Mouse (Mus musculus) forebrain, embryonic 13.5 days (tissue): ENCODE measurements around the gene Fosl2. TPM values are rescaled to one million over a fixed set of nuclear protein-coding genes. Genes with fewer than 3 reads are reported as not detected.

Source experiments
- ATAC-seq: fragments of 200-750 bp; cut with Nextera tagmentation; 2 replicates; pipeline ENCODE4 v1.8.0; 2017
- H3K27ac ChIP-seq: fragments of 300-500 bp; sonication (generic); 2 replicates; pipeline ENCODE4 v1.5.1; 2015; ENCODE audit warnings: inconsistent platforms, mild to moderate bottlenecking, moderate library complexity
- H3K27me3 ChIP-seq: fragments of 300-500 bp; sonication (generic); 2 replicates; pipeline ENCODE4 v1.6.1; 2015; ENCODE audit warnings: mild to moderate bottlenecking, inconsistent platforms
- H3K36me3 ChIP-seq: fragments of 300-500 bp; sonication (generic); 2 replicates; pipeline ENCODE4 v1.6.1; 2015; ENCODE audit warnings: mild to moderate bottlenecking, inconsistent platforms; ENCODE audit not compliant: poor library complexity, severe bottlenecking
- H3K4me1 ChIP-seq: fragments of 300-500 bp; sonication (generic); 2 replicates; pipeline ENCODE4 v1.6.1; 2015; ENCODE audit warnings: inconsistent platforms
- H3K4me2 ChIP-seq: fragments of 300-500 bp; sonication (generic); 2 replicates; pipeline ENCODE4 v1.6.1; 2015; ENCODE audit warnings: inconsistent platforms, mild to moderate bottlenecking, moderate library complexity
- H3K4me3 ChIP-seq: fragments of 300-500 bp; sonication (generic); 2 replicates; pipeline ENCODE4 v1.5.1; 2015; ENCODE audit warnings: mild to moderate bottlenecking, inconsistent platforms
- H3K9ac ChIP-seq: fragments of 300-500 bp; sonication (generic); 2 replicates; pipeline ENCODE4 v1.6.1; 2015; ENCODE audit warnings: mild to moderate bottlenecking, inconsistent platforms
- H3K9me3 ChIP-seq: fragments of 300-500 bp; sonication (generic); replicated peaks from 2 replicates; pipeline ENCODE4 v1.6.1; 2016; ENCODE audit warnings: inconsistent platforms
- WGBS: fragments of 180-500 bp; shearing (Covaris S2); methylation state at CpG from one replicate; pipeline ENCODE4 v1.1.7; 2015; 5-methylcytosine and 5-hydroxymethylcytosine counted together
- polyA plus RNA-seq: library from polyadenylated mRNA; unstranded; fragments of >200 nt; fragmentation: Nextera tagmentation; extraction: Ambion mirVana; gene quantifications from 2 replicates; pipeline ENCODE4 v1.2.1, GENCODE M21; 2015

Fosl2 gene
- polyA plus RNA-seq, 1 experiment from 2014 or later = 0.66 TPM

DNA sequence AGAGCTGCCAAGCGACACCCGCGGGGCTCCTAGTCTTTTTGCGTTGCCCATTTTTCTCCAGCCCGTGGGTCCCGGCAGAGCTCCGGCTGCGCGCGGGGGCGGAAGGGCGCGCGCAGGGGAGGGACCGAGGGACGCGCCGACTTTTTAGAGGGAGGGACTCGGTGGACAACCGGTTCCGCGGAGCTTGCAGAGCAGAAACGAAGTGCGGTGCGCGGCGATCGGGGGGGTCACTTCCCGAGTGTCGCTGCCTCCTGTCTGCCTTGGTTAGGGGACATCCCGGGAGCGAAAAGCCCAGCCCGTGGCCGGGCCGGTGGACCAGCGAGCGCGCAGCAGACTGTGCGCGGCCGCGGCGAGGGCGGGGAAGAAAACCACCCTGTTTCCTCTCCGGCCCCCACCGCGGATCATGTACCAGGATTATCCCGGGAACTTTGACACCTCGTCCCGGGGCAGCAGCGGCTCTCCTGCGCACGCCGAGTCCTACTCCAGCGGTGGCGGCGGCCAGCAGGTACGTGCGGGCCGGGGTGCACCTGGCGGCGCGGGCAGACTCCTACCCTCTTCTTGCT is 781 bp downstream of the Fosl2 start:
- Histone ChIP-seq H3K4me2 (peak overlapping the region; percentile 88), H3K9me3 (no peaks in the 10 kb centered on the region), H3K4me1 (peaks cover 36% of the 10 kb centered on the region), H3K27ac (peak overlapping the region; percentile 82; the same call in 1 of the 2 replicates), H3K27me3 (peaks cover 69% of the 10 kb centered on the region), H3K4me3 (peak overlapping the region; percentile 58), H3K9ac (peak overlapping the region; percentile 66), H3K36me3 (no peaks in the 10 kb centered on the region)
- under 1% methylated on average over 63 of the region's 63 CpGs for WGBS
- ATAC-seq = no peak

DNA sequence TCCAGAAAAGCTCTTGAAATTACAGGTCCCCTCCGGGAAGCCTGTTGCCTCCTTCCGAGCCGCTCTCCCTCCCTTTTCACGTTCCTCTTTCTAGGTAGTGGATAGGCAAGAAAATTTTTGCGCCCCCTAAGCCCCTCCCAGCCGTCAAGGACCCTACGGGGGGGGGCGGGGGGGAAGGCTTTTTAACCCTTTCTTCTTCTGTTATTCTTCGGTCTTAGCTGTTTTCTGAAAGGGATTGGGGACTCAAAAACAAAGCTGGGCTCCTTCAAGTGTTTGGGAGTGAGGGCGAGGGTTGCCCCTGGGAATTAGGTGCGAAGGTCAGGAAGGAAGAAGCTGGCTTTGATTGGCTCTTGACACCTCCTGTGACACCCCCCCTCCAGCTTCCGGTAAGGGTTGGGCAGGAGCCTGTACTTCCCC is 1.5 kb downstream of the Fosl2 start:
- no peak overlapping the region for H3K27ac ChIP-seq
- ATAC-seq = no peak
- H3K36me3 ChIP-seq = no peaks in the 10 kb centered on the region
- H3K27me3 ChIP-seq = peaks cover 62% of the 10 kb centered on the region
- 2% methylated on average over 12 of the region's 12 CpGs for WGBS
- peaks cover 36% of the 10 kb centered on the region for H3K4me1 ChIP-seq
- H3K4me3 ChIP-seq = peak overlapping the region; percentile 58
- H3K9me3 ChIP-seq = no peaks in the 10 kb centered on the region
- H3K9ac ChIP-seq = peak overlapping the region; percentile 66; the same call in 1 of the 2 replicates
- peak overlapping the region; percentile 88 for H3K4me2 ChIP-seq

DNA sequence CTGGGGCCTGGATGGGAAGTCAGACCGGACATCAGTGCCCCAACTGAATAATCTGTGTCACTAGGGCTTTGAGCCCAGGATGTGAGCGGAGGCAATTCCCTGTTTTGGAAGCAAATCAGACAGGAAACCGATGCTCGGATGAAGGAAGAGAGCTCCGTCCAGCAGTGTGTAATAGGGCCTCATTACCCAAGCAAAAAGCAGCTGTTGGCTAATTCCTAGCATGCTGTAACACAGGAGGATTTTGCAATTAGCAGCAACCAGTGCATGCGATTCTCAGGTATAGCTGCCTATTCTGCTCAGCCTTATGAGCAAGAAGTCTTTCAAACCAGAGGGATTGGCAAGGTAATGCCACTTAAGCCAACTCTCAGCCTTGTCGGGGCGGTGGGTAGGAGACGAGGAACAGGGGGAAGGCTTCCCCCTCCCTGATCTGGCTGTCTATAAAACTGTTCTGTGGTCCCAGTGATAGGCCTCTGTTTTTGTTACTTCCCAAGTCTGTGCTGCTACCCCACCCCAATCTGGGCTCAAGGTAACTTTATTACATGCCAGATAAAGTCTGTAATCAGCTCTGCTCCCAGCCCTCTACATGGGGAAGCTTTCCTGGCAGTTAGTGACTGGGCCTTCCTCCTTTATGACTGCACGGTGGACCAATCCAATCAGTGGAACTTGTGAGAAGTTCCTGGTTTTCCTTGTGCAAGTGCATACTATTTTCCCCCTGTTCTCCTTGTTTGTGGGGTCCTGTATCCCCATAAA is 3.0 kb downstream of the Fosl2 start:
- Histone ChIP-seq H3K4me2 (peak overlapping the region; percentile 88; the same call in 1 of the 2 replicates), H3K4me1 (peaks cover 36% of the 10 kb centered on the region), H3K9me3 (no peaks in the 10 kb centered on the region), H3K9ac (no peak overlapping the region), H3K36me3 (no peaks in the 10 kb centered on the region), H3K27ac (no peak overlapping the region), H3K27me3 (peaks cover 47% of the 10 kb centered on the region), H3K4me3 (no peak overlapping the region)
- ATAC-seq = no peak
- 69% methylated on average over 10 of the region's 10 CpGs for WGBS

DNA sequence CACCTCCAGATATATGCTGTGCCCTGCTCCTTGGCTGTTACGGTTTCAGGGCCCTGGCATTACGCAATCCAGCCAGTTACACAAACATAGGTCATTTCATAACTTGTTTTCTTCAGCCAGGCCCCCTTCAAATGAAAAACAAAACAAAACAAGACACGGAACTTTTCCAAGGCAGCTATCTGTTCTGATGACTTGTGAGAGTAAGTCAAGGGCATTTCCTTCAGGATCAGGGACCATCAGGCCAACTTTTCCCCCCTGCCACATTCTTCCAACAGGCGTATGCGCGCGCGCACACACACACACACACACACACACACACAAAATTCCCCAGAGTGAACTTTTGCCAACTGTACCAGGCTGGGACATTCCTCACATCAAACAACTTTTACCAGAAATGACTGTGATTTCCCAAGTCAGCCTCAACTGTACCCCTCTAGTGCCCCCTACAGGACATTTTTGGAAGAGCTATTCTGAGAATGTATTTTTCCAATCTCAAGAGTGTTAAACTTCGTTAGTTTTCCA is 4.0 kb downstream of the Fosl2 start:
- no peak overlapping the region for H3K27ac ChIP-seq
- H3K9me3 ChIP-seq = no peaks in the 10 kb centered on the region
- no peak overlapping the region for H3K4me3 ChIP-seq
- WGBS = 50% methylated on average over 9 of the region's 9 CpGs
- H3K9ac ChIP-seq = no peak overlapping the region
- ATAC-seq = no peak
- H3K4me2 ChIP-seq = no peak overlapping the region
- peaks cover 38% of the 10 kb centered on the region for H3K27me3 ChIP-seq
- peaks cover 28% of the 10 kb centered on the region for H3K4me1 ChIP-seq
- H3K36me3 ChIP-seq = no peaks in the 10 kb centered on the region

DNA sequence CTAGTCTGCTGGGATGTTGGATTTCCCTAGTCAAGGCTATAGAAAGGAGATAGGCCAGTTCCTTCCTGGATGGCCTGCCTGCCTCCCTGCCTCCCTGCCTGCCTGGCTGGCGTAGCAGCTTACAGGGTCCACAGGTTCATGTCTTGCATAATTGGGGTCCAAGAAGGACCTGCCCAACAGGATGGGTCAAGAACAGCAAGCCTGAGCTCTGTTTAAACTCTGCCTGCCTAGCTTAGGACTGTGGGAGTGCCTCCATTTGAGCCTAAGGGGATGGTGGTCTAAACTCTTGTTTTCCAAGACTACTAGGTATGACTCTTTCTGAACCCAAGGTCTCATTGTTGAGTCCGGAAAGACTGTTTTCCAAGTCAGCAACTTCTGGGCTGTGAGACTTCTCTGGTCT is 6.3 kb downstream of the Fosl2 start:
- no peak for ATAC-seq
- WGBS = 87% methylated on average over 2 of the region's 2 CpGs
- Histone ChIP-seq H3K9ac (no peak overlapping the region), H3K4me2 (no peak overlapping the region), H3K27ac (no peak overlapping the region), H3K36me3 (no peaks in the 10 kb centered on the region), H3K27me3 (peaks cover 21% of the 10 kb centered on the region), H3K4me3 (no peak overlapping the region), H3K4me1 (peaks cover 15% of the 10 kb centered on the region), H3K9me3 (no peaks in the 10 kb centered on the region)

DNA sequence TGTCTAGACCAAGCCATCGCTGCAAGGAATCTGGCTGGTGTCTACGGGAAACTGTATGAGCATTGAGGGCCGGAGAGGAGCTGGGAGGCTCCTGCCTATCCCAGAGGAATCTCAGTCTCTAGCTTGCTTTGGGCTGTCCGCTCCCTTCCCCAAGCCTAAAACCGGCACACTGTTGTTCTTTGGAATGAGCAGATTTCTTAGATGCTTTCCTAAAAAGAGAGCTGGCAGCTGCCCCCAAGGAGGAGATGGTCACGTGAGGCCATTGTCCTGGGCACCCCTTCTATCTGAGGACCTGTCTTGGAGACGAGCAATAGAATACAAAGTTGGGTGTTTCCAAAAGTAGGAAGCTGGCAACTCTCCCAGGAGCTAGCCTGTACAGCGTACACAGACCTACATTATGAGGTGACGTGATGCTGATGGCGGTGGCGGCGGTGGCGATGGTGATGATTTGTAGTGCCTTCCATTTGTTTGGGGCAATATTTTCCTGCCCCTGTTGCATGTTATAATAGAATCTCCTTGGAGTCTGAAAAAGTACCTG is 7.9 kb downstream of the Fosl2 start:
- H3K27me3 ChIP-seq = peaks cover 5% of the 10 kb centered on the region
- H3K4me2 ChIP-seq = peak overlapping the region; percentile 22
- ATAC-seq = no peak
- H3K4me1 ChIP-seq = peaks cover 12% of the 10 kb centered on the region; the same call in 1 of the 2 replicates
- H3K27ac ChIP-seq = 0 out of 2 replicates have a peak overlapping the region, but pooled peaks have one; percentile 11
- H3K9ac ChIP-seq = no peak overlapping the region
- no peaks in the 10 kb centered on the region for H3K36me3 ChIP-seq
- H3K4me3 ChIP-seq = no peak overlapping the region
- 59% methylated on average over 13 of the region's 13 CpGs for WGBS
- no peaks in the 10 kb centered on the region for H3K9me3 ChIP-seq

DNA sequence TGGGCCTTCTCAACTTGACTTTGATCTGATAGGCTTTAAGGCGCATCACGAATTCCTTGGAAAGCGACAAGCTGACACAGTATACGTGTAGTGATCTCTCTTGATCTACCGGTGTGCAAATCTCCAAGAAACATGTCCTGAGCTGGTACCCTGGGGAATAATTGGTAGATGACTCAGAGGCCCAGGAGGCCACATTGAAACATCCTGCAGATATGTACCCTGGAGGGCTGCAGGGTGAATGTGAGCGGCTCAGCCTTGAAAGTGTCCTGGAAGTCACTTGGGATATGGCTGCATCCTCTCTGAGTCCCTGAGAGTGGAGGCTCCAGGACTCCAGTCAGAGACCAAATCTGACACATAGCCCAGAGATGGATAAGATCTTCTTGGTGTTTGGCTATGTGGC is 10.7 kb downstream of the Fosl2 start:
- Histone ChIP-seq H3K4me3 (no peak overlapping the region), H3K9ac (no peak overlapping the region), H3K4me1 (peaks cover 12% of the 10 kb centered on the region; the same call in 1 of the 2 replicates), H3K36me3 (no peaks in the 10 kb centered on the region), H3K9me3 (no peaks in the 10 kb centered on the region), H3K27me3 (no peaks in the 10 kb centered on the region), H3K27ac (no peak overlapping the region), H3K4me2 (no peak overlapping the region)
- ATAC-seq = no peak
- WGBS = 94% methylated on average over 6 of the region's 6 CpGs

DNA sequence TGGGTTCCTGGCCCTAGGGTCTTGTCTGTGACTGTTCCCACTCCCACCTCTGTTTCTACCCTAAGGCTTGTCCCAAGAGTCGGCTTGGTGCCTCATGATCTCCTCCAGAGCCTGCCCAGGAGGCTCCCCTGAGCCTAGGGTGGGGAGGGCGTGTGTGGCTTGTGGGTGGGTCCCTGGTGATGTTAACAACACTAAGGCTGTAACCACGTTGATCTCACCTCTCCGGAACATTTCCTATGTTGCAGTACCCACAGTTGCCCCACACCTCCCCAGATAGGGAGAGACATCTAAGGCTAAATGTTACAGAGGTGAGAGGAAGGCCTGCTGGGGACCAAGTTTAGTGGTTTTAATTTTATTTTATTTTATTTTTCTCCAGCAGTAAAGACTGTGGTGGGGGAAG is 13.0 kb downstream of the Fosl2 start:
- H3K27me3 ChIP-seq = no peaks in the 10 kb centered on the region
- WGBS = 86% methylated on average over 4 of the region's 4 CpGs
- no peak for ATAC-seq
- no peaks in the 10 kb centered on the region for H3K9me3 ChIP-seq
- H3K4me1 ChIP-seq = peaks cover 7% of the 10 kb centered on the region; the same call in 1 of the 2 replicates
- H3K4me3 ChIP-seq = no peak overlapping the region
- no peak overlapping the region for H3K9ac ChIP-seq
- H3K36me3 ChIP-seq = no peaks in the 10 kb centered on the region
- no peak overlapping the region for H3K27ac ChIP-seq
- no peak overlapping the region for H3K4me2 ChIP-seq

DNA sequence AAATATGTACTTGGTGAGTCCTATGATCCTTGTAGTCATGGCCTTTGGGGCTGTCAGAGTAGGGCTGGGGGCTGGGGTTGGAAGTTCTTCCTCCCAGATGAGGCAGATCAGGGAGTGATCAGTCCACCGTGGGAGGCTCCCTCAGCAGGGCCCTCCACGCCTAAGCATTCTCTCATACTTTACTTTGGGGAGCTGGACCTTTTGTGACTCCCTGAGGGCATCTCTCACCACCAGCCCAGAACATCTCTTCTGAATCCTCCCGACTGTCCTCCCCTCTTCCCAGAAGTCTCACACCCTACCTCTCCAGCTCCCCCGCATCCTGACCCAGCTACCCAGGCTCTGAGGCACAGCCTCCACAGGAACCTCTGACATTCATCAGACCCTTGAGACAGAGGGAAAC is 15.6 kb downstream of the Fosl2 start:
- no peak overlapping the region for H3K4me3 ChIP-seq
- 0 out of 2 replicates have a peak, but pooled peaks cover 5% of the 10 kb centered on the region for H3K4me1 ChIP-seq
- H3K9ac ChIP-seq = no peak overlapping the region
- H3K36me3 ChIP-seq = no peaks in the 10 kb centered on the region
- 49% methylated on average over 4 of the region's 4 CpGs for WGBS
- H3K27me3 ChIP-seq = no peaks in the 10 kb centered on the region
- H3K4me2 ChIP-seq = no peak overlapping the region
- H3K27ac ChIP-seq = no peak overlapping the region
- H3K9me3 ChIP-seq = no peaks in the 10 kb centered on the region
- no peak for ATAC-seq

DNA sequence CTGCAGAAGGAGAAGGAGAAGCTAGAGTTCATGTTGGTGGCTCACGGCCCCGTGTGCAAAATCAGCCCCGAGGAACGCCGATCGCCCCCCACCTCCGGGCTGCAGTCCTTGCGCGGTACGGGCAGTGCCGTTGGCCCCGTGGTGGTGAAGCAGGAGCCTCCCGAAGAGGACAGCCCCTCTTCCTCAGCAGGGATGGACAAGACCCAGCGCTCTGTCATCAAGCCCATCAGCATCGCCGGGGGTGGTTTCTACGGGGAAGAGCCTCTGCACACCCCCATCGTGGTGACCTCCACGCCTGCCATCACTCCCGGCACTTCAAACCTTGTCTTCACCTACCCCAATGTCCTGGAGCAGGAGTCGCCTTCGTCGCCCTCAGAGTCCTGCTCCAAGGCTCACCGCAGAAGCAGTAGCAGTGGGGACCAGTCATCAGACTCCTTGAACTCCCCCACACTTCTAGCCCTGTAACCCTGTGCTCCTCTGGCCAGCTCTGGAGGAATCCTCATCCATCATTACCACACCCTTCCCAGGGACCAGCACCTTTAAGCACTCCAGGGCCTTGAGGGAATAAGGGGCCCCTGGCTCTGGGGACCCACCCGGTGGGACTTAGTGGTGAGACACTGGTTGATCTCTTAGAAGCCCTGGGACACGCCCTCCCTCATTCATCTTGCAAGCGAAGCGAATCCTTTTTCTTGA is 17.3 kb downstream of the Fosl2 start:
- no peak overlapping the region for H3K9ac ChIP-seq
- ATAC-seq = no peak
- no peaks in the 10 kb centered on the region for H3K27me3 ChIP-seq
- no peaks in the 10 kb centered on the region for H3K36me3 ChIP-seq
- 0 out of 2 replicates have a peak, but pooled peaks cover 5% of the 10 kb centered on the region for H3K4me1 ChIP-seq
- H3K9me3 ChIP-seq = no peaks in the 10 kb centered on the region
- no peak overlapping the region for H3K27ac ChIP-seq
- WGBS = 72% methylated on average over 28 of the region's 28 CpGs
- H3K4me3 ChIP-seq = no peak overlapping the region
- H3K4me2 ChIP-seq = peak overlapping the region; percentile 17

DNA sequence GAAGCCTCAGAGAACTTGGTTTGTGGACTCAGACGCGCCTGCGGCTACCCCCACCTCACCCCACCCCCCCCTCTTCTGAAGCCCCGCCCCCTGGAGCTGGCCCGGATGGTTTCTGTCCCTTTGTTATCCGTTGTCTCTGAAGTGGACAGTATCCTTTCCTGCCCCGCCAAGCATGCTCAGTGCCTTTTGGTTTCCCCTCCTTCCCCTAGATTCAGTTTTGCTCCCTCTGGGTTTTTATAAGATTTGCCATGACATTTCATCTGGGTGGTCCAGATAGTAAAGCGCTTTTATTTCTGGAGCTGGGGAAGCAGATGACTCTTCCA is 17.8 kb downstream of the Fosl2 start:
- 13% methylated on average over 8 of the region's 8 CpGs for WGBS
- no peak overlapping the region for H3K4me3 ChIP-seq
- H3K27ac ChIP-seq = no peak overlapping the region
- ATAC-seq = no peak
- H3K4me1 ChIP-seq = 0 out of 2 replicates have a peak, but pooled peaks cover 5% of the 10 kb centered on the region
- no peaks in the 10 kb centered on the region for H3K9me3 ChIP-seq
- no peak overlapping the region; the same call in 1 of the 2 replicates for H3K9ac ChIP-seq
- no peaks in the 10 kb centered on the region for H3K36me3 ChIP-seq
- H3K27me3 ChIP-seq = no peaks in the 10 kb centered on the region
- peak overlapping the region; percentile 17 for H3K4me2 ChIP-seq
